Mouse (Mus musculus): ENCODE measurements around the gene Ankrd27.
A peak's percentile ranks its signal among the peaks of the same experiment; 100 is the strongest.

Gene Ankrd27

GRCm38 (mm10) chr7:35646317-35647081 lies 60.5 kb downstream of the Ankrd27 start:
- peaks cover 44% of the 10 kb centered on the region for H3K36me3 ChIP-seq (ENCODE audit: insufficient read depth, low read length)
- H3K4me1 ChIP-seq (replicated peaks; ENCODE audit: low read depth, low read length) = peaks cover 41% of the 10 kb centered on the region
- TF ChIP-seq NANOG (IDR thresholded peaks at IDR 0.05; ENCODE audit: borderline replicate concordance, low read length) = no peak
- no peak for TF ChIP-seq POU5F1 (IDR thresholded peaks at IDR 0.05; ENCODE audit: borderline replicate concordance, low read length)
- TF ChIP-seq CTCF (conservative IDR thresholded peaks at IDR 0.05; ENCODE audit: low read length) = no peak
- H3K4me3 ChIP-seq (replicated peaks; ENCODE audit: low read length) = peak overlapping the region; percentile 99
- H3K27me3 ChIP-seq (ENCODE audit: insufficient read depth, low read length) = no peaks in the 10 kb centered on the region
- H3K9me3 ChIP-seq (ENCODE audit: low read length) = no peaks in the 10 kb centered on the region

DNA sequence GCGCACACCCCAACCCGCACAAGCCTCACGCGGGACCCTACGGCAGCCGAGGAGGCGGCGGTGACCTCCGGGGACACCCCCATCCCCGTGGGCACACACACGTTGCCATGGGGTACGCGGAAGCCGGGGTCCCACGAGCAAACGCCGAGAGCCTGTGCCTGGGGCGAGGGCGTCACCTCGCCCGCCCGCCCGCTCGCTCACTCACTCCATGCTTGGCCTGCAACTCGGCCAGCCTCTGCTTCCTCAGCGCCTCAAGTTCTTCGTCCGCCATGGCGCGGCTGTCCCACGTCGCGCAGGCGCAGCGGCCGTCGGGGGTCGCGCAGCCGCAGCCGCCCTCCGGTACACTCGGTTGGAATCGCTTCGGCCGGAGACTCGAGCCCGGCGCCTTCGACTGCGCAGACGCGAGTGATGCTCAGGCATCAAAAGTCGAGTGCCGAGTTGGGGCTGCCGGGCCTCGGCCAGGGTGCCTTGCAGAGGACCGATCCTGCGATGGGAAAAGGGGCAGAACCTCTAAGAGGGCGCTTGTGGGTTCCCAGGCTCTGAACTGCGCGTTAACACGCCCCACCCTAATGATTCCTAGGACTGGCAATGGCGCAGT lies 61.2 kb downstream of the Ankrd27 start, which contains the start of gene Pdcd5:
Gene Pdcd5 (minus strand): TSS at position 421 of the 598 bp plus-strand sequence.
- Histone ChIP-seq H3K9me3 (ENCODE audit: low read length) (no peaks in the 10 kb centered on the region), H3K36me3 (ENCODE audit: insufficient read depth, low read length) (peaks cover 38% of the 10 kb centered on the region), H3K27me3 (ENCODE audit: insufficient read depth, low read length) (no peaks in the 10 kb centered on the region), H3K4me3 (replicated peaks; ENCODE audit: low read length) (peak within 1 kb of the TSS; percentile 99), H3K4me1 (replicated peaks; ENCODE audit: low read depth, low read length) (peaks cover 45% of the 10 kb centered on the region)
- no peak for TF ChIP-seq CTCF (conservative IDR thresholded peaks at IDR 0.05; ENCODE audit: low read length)
- no peak for TF ChIP-seq NANOG (IDR thresholded peaks at IDR 0.05; ENCODE audit: borderline replicate concordance, low read length)
- TF ChIP-seq POU5F1 (IDR thresholded peaks at IDR 0.05; ENCODE audit: borderline replicate concordance, low read length) = no peak

DNA sequence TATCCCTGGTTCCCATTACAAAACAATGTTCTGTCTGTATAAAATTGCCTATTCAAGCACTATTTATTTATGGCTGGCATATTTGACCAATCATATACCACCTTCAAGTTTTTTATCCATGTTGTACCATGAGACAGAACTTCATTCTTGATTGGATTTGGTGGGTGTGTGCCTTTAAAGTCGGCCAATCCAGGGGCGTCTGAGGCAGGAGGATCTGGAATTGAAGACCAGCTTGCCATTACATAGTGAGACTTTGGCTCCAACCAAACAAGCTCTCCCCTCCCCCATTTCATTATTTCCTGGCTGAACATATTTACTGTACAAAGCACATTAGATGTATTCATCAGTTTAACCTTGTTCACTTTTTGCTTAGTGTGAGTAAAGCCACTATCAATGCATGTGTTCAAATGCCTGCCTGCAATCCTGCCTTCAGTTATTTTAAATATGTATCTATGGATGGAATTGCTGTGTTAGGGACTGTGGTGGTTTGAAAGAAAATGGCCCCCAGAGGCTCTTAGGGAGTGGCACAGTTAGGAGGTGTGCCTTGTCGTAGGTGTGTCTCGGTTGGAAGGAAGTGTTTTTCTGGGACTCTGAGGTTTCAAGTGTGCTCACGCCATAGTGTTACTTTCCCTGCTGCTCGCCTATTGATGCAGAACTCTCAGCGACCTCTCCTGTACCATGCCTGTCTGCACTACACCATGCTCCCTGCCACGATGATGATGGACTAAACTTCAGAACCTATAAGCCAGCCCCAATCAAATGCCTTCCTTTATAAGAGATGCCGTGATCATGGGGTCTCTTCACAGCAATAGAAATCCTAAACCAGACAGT lies 62.4 kb downstream of the Ankrd27 start:
- no peaks in the 10 kb centered on the region for H3K27me3 ChIP-seq (ENCODE audit: insufficient read depth, low read length)
- peak overlapping the region; percentile 59 for H3K4me3 ChIP-seq (replicated peaks; ENCODE audit: low read length)
- TF ChIP-seq POU5F1 (IDR thresholded peaks at IDR 0.05; ENCODE audit: borderline replicate concordance, low read length) (no peak), CTCF (conservative IDR thresholded peaks at IDR 0.05; ENCODE audit: low read length) (no peak), NANOG (IDR thresholded peaks at IDR 0.05; ENCODE audit: borderline replicate concordance, low read length) (no peak)
- peaks cover 26% of the 10 kb centered on the region for H3K36me3 ChIP-seq (ENCODE audit: insufficient read depth, low read length)
- no peaks in the 10 kb centered on the region for H3K9me3 ChIP-seq (ENCODE audit: low read length)
- H3K4me1 ChIP-seq (replicated peaks; ENCODE audit: low read depth, low read length) = peaks cover 46% of the 10 kb centered on the region

DNA sequence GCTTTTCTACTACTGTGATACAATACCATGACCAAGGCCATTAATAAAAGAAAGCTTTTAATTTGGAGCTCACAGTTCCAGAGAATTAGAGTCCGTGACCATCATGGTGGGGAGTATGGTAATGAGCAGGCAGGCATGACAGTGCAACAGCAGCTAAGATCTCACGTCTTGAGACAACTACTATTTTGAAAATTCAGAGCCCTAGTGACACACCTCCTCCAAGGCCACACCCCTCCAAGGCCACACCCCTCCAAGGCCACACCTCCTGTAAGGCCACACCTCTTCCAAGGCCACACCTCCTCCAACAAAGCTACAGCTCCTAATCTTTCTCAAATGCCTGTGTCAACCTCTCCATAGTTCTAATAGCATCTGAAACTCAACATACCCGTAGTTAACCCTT lies 63.0 kb downstream of the Ankrd27 start:
- TF ChIP-seq POU5F1 (IDR thresholded peaks at IDR 0.05; ENCODE audit: borderline replicate concordance, low read length) (no peak), CTCF (conservative IDR thresholded peaks at IDR 0.05; ENCODE audit: low read length) (no peak)
- Histone ChIP-seq H3K4me1 (replicated peaks; ENCODE audit: low read depth, low read length) (peaks cover 52% of the 10 kb centered on the region), H3K36me3 (ENCODE audit: insufficient read depth, low read length) (peaks cover 19% of the 10 kb centered on the region), H3K4me3 (replicated peaks; ENCODE audit: low read length) (peak overlapping the region; percentile 59), H3K27me3 (ENCODE audit: insufficient read depth, low read length) (no peaks in the 10 kb centered on the region), H3K9me3 (ENCODE audit: low read length) (no peaks in the 10 kb centered on the region)

GRCm38 (mm10) chr7:35650716-35651410 lies 64.8 kb downstream of the Ankrd27 start:
- Histone ChIP-seq H3K4me1 (replicated peaks; ENCODE audit: low read depth, low read length) (peaks cover 59% of the 10 kb centered on the region), H3K27me3 (ENCODE audit: insufficient read depth, low read length) (no peaks in the 10 kb centered on the region), H3K4me3 (replicated peaks; ENCODE audit: low read length) (no peak overlapping the region), H3K9me3 (ENCODE audit: low read length) (no peaks in the 10 kb centered on the region), H3K36me3 (ENCODE audit: insufficient read depth, low read length) (0 out of 2 replicates have a peak, but pooled peaks cover 2% of the 10 kb centered on the region)
- TF ChIP-seq POU5F1 (IDR thresholded peaks at IDR 0.05; ENCODE audit: borderline replicate concordance, low read length) (no peak), NANOG (IDR thresholded peaks at IDR 0.05; ENCODE audit: borderline replicate concordance, low read length) (no peak), CTCF (conservative IDR thresholded peaks at IDR 0.05; ENCODE audit: low read length) (no peak; the same call in 1 of the 2 replicates)

- H3K9me3 ChIP-seq (ENCODE audit: low read length) = no peaks in the 10 kb centered on the region
- H3K4me1 ChIP-seq (replicated peaks; ENCODE audit: low read depth, low read length) = peaks cover 58% of the 10 kb centered on the region
- H3K27me3 ChIP-seq (ENCODE audit: insufficient read depth, low read length) = no peaks in the 10 kb centered on the region
- no peak overlapping the region for H3K4me3 ChIP-seq (replicated peaks; ENCODE audit: low read length)
- TF ChIP-seq CTCF (conservative IDR thresholded peaks at IDR 0.05; ENCODE audit: low read length) (peak; percentile 81), NANOG (IDR thresholded peaks at IDR 0.05; ENCODE audit: borderline replicate concordance, low read length) (no peak)
- no peaks in the 10 kb centered on the region for H3K36me3 ChIP-seq (ENCODE audit: insufficient read depth, low read length)
Measured at GRCm38 (mm10) chr7:35651583-35652270, 65.7 kb downstream of the Ankrd27 start.

DNA sequence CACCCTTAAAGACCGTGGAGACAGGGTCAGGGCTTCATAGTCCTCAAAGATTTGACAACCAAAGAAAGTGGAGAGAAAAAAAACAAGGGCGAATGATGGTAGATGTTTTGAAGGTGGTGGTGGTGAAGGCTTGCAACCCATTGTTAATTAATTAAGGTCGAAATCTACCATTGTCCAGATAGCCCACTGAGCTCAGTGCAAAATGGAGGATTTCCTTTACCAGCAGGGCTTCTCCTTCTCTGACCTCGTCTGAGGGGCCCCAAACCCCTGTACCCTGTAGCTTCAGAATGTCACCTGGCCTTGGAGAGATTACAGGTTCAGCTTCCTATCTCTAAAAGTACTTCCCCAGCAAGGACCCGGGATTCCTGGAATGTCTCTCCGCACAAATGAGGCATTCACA lies 71.8 kb downstream of the Ankrd27 start:
- Histone ChIP-seq H3K9me3 (ENCODE audit: low read length) (no peaks in the 10 kb centered on the region), H3K27me3 (ENCODE audit: insufficient read depth, low read length) (0 out of 2 replicates have a peak, but pooled peaks cover 2% of the 10 kb centered on the region), H3K4me3 (replicated peaks; ENCODE audit: low read length) (no peak overlapping the region), H3K4me1 (replicated peaks; ENCODE audit: low read depth, low read length) (peaks cover 54% of the 10 kb centered on the region), H3K36me3 (ENCODE audit: insufficient read depth, low read length) (no peaks in the 10 kb centered on the region)
- TF ChIP-seq POU5F1 (IDR thresholded peaks at IDR 0.05; ENCODE audit: borderline replicate concordance, low read length) = no peak
- TF ChIP-seq NANOG (IDR thresholded peaks at IDR 0.05; ENCODE audit: borderline replicate concordance, low read length) = peak; percentile 59; the same call in 1 of the 2 replicates

All from E14TG2a.4 (cell line).